Mouse (Mus musculus) midbrain, embryonic 14.5 days (tissue): ENCODE measurements at regions not wholly inside any gene's neighbourhood (a gene's known extent, or its start where the extent isn't known, plus 50 kb on each side); places are given as distances from the start of the nearest gene placed in this dataset. TPM values are rescaled to one million over a fixed set of nuclear protein-coding genes. Genes with fewer than 3 reads are reported as not detected.

ENCODE experiments used
- ATAC-seq: fragments of 200-750 bp; cut with Nextera tagmentation; 2 replicates; pipeline ENCODE4 v1.8.0; 2017; ENCODE audit warnings: moderate number of reproducible peaks, moderate library complexity; ENCODE audit not compliant: low FRiP score, low TSS enrichment
- DNase-seq: peaks from one replicate; pipeline ENCODE4 v3.0.0-alpha.2; 2015
- H3K27ac ChIP-seq: fragments of 300-500 bp; sonication (generic); replicated peaks from 2 replicates; pipeline ENCODE4 v1.5.1; 2014; ENCODE audit warnings: mild to moderate bottlenecking, low read depth, low read length, moderate library complexity
- H3K27me3 ChIP-seq: fragments of 300-500 bp; sonication (generic); 2 replicates; pipeline ENCODE4 v1.6.1; 2014; ENCODE audit warnings: low read length, control low read depth, mixed read lengths; ENCODE audit not compliant: control insufficient read depth, insufficient read depth
- H3K36me3 ChIP-seq: fragments of 300-500 bp; sonication (generic); 2 replicates; pipeline ENCODE4 v1.6.1; 2014; ENCODE audit warnings: low read length, control low read depth; ENCODE audit not compliant: control insufficient read depth, insufficient read depth
- H3K4me1 ChIP-seq: fragments of 300-500 bp; sonication (generic); 2 replicates; pipeline ENCODE4 v1.6.1; 2014; ENCODE audit warnings: mild to moderate bottlenecking, antibody characterized with exemption, low read length, control low read depth; ENCODE audit not compliant: control insufficient read depth, insufficient read depth
- H3K4me2 ChIP-seq: fragments of 300-500 bp; sonication (generic); 2 replicates; pipeline ENCODE4 v1.6.1; 2014; ENCODE audit warnings: mild to moderate bottlenecking, low read length, moderate library complexity
- H3K4me3 ChIP-seq: fragments of 300-500 bp; sonication (generic); replicated peaks from 2 replicates; pipeline ENCODE4 v1.5.1; 2014; ENCODE audit warnings: low read depth, low read length
- H3K9ac ChIP-seq: fragments of 300-500 bp; sonication (generic); replicated peaks from 2 replicates; pipeline ENCODE4 v1.6.1; 2014; ENCODE audit warnings: mild to moderate bottlenecking, low read length, moderate library complexity
- H3K9me3 ChIP-seq: fragments of 300-500 bp; sonication (generic); 2 replicates; pipeline ENCODE4 v1.6.1; 2016; ENCODE audit warnings: low read length, control low read depth, mixed read lengths; ENCODE audit not compliant: control insufficient read depth
- WGBS: fragments of 180-500 bp; shearing (Covaris S2); extraction: QIAGEN DNeasy Blood & Tissue Kit; methylation state at CpG from one replicate; pipeline ENCODE4 v1.1.7; 2014; 5-methylcytosine and 5-hydroxymethylcytosine counted together
- microRNA-seq: library from miRNA; unstranded; fragments of <30 nt; microRNA quantifications from one replicate; pipeline ENCODE4, GENCODE M21; 2016

DNA sequence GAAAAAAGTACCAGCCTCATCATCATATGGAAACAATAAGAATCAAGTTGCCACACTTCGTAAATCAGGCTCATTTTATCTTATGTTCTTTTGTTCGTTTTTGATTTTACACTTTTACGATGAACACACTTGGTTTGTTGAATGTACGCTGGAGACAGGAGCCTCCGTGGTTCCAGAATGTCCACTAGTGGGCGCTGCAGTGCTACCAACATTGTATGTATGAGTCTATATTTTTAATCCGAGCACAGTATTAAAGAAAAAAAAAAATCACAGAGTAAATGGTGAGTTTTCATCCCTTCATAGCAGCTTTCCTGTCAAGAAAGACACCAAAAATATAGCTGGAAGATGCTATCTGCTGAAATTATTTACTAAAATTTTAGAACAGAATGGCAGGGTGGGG lies 60.6 kb upstream of the Zfhx3 start:
- H3K27me3 ChIP-seq: no peaks in the 10 kb centered on the region
- no peak overlapping the region for H3K4me3 ChIP-seq
- H3K4me2 ChIP-seq: no peak overlapping the region
- WGBS: 21% methylated on average over 7 of the region's 7 CpGs
- DNase-seq (peak; percentile 95), ATAC-seq (no peak)
- peaks cover 19% of the 10 kb centered on the region for H3K4me1 ChIP-seq
- H3K9ac ChIP-seq: no peak overlapping the region; the same call in 1 of the 2 replicates
- H3K27ac ChIP-seq: peak overlapping the region; percentile 72
- no peaks in the 10 kb centered on the region for H3K36me3 ChIP-seq
- 0 out of 2 replicates have a peak, but pooled peaks cover 2% of the 10 kb centered on the region for H3K9me3 ChIP-seq

DNA sequence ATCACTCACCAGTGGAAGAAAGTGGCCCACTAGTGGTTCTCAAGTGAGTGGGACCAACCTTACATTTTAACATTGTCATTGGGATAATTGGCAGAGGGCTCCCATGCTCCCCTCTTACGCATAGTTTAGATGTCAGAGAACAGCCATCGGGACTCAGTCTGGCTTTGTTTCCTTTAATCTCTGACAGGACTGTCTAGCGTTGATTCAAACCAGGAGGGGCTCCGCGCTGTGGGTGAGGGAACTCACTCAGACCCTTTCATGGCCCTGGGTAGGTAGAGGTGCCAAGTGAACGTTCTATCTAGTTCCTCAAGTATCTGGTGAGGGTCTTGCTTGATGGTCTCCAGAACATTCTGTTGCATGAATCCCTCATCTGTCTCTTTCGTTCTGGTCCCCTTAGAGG lies 56.9 kb upstream of the Zfhx3 start:
- Histone ChIP-seq H3K9ac (no peak overlapping the region), H3K4me2 (no peak overlapping the region), H3K9me3 (0 out of 2 replicates have a peak, but pooled peaks cover 2% of the 10 kb centered on the region), H3K4me1 (peaks cover 19% of the 10 kb centered on the region), H3K4me3 (no peak overlapping the region), H3K27ac (no peak overlapping the region), H3K36me3 (no peaks in the 10 kb centered on the region), H3K27me3 (no peaks in the 10 kb centered on the region)
- no peak for DNase-seq
- 40% methylated on average over 7 of the region's 7 CpGs for WGBS
- no peak for ATAC-seq

DNA sequence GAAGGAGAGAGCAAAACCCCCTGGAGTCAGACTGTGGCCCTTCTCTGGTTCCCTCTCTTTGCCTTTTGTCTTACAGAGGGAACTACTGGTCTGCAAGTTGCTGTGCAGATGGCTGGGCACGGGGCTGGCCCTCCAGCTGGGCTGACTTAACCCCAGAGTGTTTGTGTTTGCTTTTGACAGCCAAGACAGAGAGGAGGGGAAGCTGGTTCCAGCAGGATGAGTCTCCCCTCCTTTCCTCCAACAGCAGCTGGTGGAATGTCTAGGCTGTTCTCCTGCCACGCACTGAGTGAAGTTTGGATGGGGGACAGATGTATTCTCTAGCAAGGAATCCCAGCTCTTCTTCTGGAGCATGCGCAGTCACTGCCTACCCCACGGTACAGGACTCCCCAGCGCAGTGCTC lies 56.5 kb upstream of the Zfhx3 start:
- Histone ChIP-seq H3K4me3 (no peak overlapping the region), H3K9ac (no peak overlapping the region), H3K4me1 (peaks cover 19% of the 10 kb centered on the region), H3K4me2 (no peak overlapping the region), H3K36me3 (no peaks in the 10 kb centered on the region), H3K27me3 (no peaks in the 10 kb centered on the region), H3K9me3 (0 out of 2 replicates have a peak, but pooled peaks cover 2% of the 10 kb centered on the region), H3K27ac (no peak overlapping the region)
- DNase-seq: no peak
- ATAC-seq: no peak
- WGBS: 63% methylated on average over 5 of the region's 5 CpGs

DNA sequence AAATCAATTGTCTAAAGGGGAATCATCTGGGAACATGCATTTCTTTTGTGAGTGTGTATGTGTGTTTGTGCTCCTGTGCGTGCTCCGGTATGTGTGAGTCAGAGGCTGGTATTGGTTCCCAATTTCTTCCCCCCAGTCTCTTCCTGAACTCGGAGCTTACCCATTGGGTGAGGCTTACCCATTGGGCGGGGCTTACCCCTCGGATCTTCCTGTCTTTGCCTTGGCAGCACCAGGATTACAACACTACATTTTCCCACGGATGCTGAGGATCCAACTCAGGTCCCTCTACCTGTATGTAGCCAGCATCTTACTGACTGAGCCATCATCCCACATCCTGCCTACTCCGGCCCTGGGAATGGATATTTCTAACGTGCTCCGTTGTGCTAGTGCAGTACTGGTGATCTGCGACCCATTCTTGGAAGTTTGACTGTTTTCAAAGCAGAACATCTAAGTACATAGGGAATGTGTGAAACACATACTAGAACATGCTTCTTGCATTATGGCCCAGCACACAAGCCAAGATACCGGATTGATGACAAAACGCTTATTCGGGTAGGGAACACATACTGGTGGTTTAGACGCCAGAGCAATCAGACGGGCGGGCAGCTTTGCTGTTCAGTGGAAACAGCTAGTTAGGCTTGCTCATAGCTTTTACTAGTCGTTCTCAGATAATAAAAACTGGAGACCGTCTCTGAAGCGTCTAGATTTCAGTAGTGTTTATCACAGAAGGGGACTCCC lies 55.8 kb upstream of the Zfhx3 start:
- H3K4me2 ChIP-seq: no peak overlapping the region
- H3K9me3 ChIP-seq: 0 out of 2 replicates have a peak, but pooled peaks cover 2% of the 10 kb centered on the region
- no peak for DNase-seq
- H3K4me1 ChIP-seq: peaks cover 19% of the 10 kb centered on the region
- WGBS: 88% methylated on average over 19 of the region's 19 CpGs
- H3K27me3 ChIP-seq: no peaks in the 10 kb centered on the region
- no peaks in the 10 kb centered on the region for H3K36me3 ChIP-seq
- no peak overlapping the region for H3K4me3 ChIP-seq
- no peak for ATAC-seq
- H3K9ac ChIP-seq: no peak overlapping the region
- H3K27ac ChIP-seq: no peak overlapping the region

DNA sequence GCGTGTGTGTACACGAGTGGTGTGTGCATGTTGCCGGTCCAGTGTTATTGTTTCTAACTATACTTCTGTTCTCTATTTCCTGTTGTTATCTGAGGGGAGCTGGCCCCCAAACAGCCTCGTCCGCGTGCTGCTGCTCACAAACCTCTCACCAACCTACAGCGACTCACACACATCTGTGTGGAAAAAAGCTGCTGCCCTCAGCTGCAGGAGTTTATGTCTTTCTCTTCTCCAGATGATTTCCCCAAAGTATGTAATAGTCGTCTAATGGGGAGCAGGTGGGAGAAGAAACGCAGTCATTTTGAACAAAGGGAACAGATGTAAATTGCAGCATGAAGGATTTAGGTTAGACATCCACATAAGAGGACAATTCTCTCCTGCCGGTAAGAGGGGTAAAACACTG lies 55.1 kb upstream of the Zfhx3 start:
- WGBS: 45% methylated on average over 10 of the region's 10 CpGs
- no peak for DNase-seq

DNA sequence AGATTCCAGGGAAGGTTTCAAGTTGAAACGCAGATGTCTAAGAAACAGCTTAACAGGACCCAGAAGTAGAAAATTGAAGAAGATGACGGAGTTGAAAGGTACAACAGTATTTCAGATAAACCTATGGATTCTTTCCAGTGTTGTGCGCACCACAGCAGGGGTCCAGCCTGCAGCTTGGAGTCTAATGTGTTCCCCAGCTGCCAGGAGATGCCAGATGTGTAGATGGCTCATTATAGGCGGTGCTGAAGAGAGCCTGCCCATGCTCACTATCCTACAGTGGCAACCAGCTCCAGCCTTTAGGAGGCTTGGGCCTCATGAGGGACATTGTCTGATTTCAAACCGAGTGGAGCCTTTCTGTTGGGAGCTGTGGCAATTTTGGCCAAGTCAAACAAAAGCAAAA lies 51.5 kb upstream of the Zfhx3 start:
- DNase-seq (no peak), ATAC-seq (no peak)
- H3K27ac ChIP-seq: no peak overlapping the region
- 81% methylated on average over 5 of the region's 5 CpGs for WGBS
- H3K36me3 ChIP-seq: no peaks in the 10 kb centered on the region
- no peak overlapping the region for H3K9ac ChIP-seq
- H3K4me3 ChIP-seq: no peak overlapping the region
- H3K4me1 ChIP-seq: no peaks in the 10 kb centered on the region
- no peaks in the 10 kb centered on the region for H3K9me3 ChIP-seq
- H3K27me3 ChIP-seq: no peaks in the 10 kb centered on the region
- H3K4me2 ChIP-seq: no peak overlapping the region

More for the DNA sequence above, 55.1 kb upstream of the Zfhx3 start:
- 0 out of 2 replicates have a peak, but pooled peaks cover 2% of the 10 kb centered on the region for H3K9me3 ChIP-seq
- H3K27me3 ChIP-seq: no peaks in the 10 kb centered on the region
- H3K4me2 ChIP-seq: no peak overlapping the region
- ATAC-seq: no peak
- no peak overlapping the region for H3K9ac ChIP-seq
- H3K36me3 ChIP-seq: no peaks in the 10 kb centered on the region
- H3K27ac ChIP-seq: no peak overlapping the region
- no peak overlapping the region for H3K4me3 ChIP-seq
- H3K4me1 ChIP-seq: peaks cover 16% of the 10 kb centered on the region

Small RNAs in the stretch of these regions (microRNA-seq; reads per million reads assigned to microRNA genes)
- gene Gm22825 (not detected), gene Gm23646 (not detected)
